Mouse (Mus musculus) myocyte (in vitro differentiated cells): ENCODE results near the gene Rab35. TPM values are rescaled to one million over a fixed set of nuclear protein-coding genes. Genes with fewer than 3 reads are reported as not detected.
A peak's percentile ranks its signal among the peaks of the same experiment; 100 is the strongest.

Experiments used
- H3K27me3 ChIP-seq: one replicate; pipeline ENCODE4 v1.6.1; 2011; ENCODE audit not compliant: control insufficient read depth, insufficient read depth, insufficient read length
- H3K36me3 ChIP-seq: one replicate; pipeline ENCODE4 v1.6.1; 2011; ENCODE audit not compliant: control insufficient read depth, insufficient read depth
- H3K4me2 ChIP-seq: one replicate; pipeline ENCODE4 v1.6.1; 2011; ENCODE audit warnings: low read depth, control low read depth
- H3K4me3 ChIP-seq: one replicate; pipeline ENCODE4 v1.5.1; 2011; ENCODE audit warnings: mild to moderate bottlenecking, control low read depth, moderate library complexity
- H3K79me2 ChIP-seq: one replicate; pipeline ENCODE4 v1.6.1; 2011; ENCODE audit not compliant: control insufficient read depth, insufficient read depth
- H3ac ChIP-seq: one replicate; pipeline ENCODE4 v1.6.1; 2011; ENCODE audit not compliant: control insufficient read depth, insufficient read length
- CEBPB ChIP-seq: IDR thresholded peaks from 2 replicates; pipeline ENCODE4 v1.6.1; 2011; ENCODE audit warnings: mild to moderate bottlenecking, moderate library complexity; ENCODE audit not compliant: poor library complexity, insufficient read depth, severe bottlenecking
- E2F4 ChIP-seq: IDR thresholded peaks from one replicate; pipeline ENCODE4 v1.6.1; 2011; ENCODE audit warnings: mild to moderate bottlenecking, control low read depth, moderate library complexity; ENCODE audit not compliant: insufficient read depth
- MAX ChIP-seq: IDR thresholded peaks from one replicate; pipeline ENCODE4 v1.6.1; 2011; ENCODE audit warnings: low read depth, mild to moderate bottlenecking, control low read depth
- MYOD1 ChIP-seq, 3 experiments: IDR thresholded peaks; one replicate each; pipeline ENCODE4 v1.6.1; 2011; ENCODE audit warnings: control low read depth in 2 of 3, low read depth in 2 of 3, mild to moderate bottlenecking in 2 of 3, moderate library complexity in 1 of 3; ENCODE audit not compliant: insufficient read length in 2 of 3, control insufficient read depth in 1 of 3
- MYOG ChIP-seq, 3 experiments: IDR thresholded peaks; one replicate each; pipeline ENCODE4 v1.6.1; 2011; ENCODE audit warnings: control low read depth in 2 of 3, low read depth in 2 of 3, mild to moderate bottlenecking in 2 of 3; ENCODE audit not compliant: insufficient read length in 2 of 3, control insufficient read depth in 1 of 3, insufficient read depth in 1 of 3
- POLR2A ChIP-seq: IDR thresholded peaks from one replicate; pipeline ENCODE4 v1.6.1; 2011; ENCODE audit warnings: low read depth, mild to moderate bottlenecking, control low read depth, moderate library complexity; ENCODE audit not compliant: insufficient read length
- POLR2AphosphoS2 ChIP-seq: IDR thresholded peaks from one replicate; pipeline ENCODE4 v1.6.1; 2011; ENCODE audit warnings: low read depth, control low read depth; ENCODE audit not compliant: insufficient read length
- REST ChIP-seq: IDR thresholded peaks from one replicate; pipeline ENCODE4 v1.6.1; 2011; ENCODE audit warnings: mild to moderate bottlenecking, control low read depth, moderate library complexity; ENCODE audit not compliant: insufficient read depth, insufficient read length
- SRF ChIP-seq: IDR thresholded peaks from one replicate; pipeline ENCODE4 v1.6.1; 2011; ENCODE audit warnings: low read depth; ENCODE audit not compliant: control insufficient read depth, insufficient read length
- TCF12 ChIP-seq: IDR thresholded peaks from one replicate; pipeline ENCODE4 v1.6.1; 2011; ENCODE audit warnings: mild to moderate bottlenecking, control low read depth; ENCODE audit not compliant: poor library complexity, insufficient read depth, severe bottlenecking
- TCF3 ChIP-seq: IDR thresholded peaks from one replicate; pipeline ENCODE4 v1.6.1; 2011; ENCODE audit warnings: low read depth, control low read depth; ENCODE audit not compliant: insufficient read length
- USF1 ChIP-seq: IDR thresholded peaks from one replicate; pipeline ENCODE4 v1.6.1; 2011; ENCODE audit warnings: low read depth, mild to moderate bottlenecking, control low read depth, moderate library complexity
- polyA plus RNA-seq: library from polyadenylated mRNA; unstranded; fragments of >200 nt; fragmentation: generic; extraction: Trizol; gene quantifications from one replicate; pipeline ENCODE4 v1.2.1, GENCODE M21; 2012; ENCODE audit warnings: missing spikeins

Gene Rab35
- polyA plus RNA-seq, 1 experiment = 44.8 TPM

DNA sequence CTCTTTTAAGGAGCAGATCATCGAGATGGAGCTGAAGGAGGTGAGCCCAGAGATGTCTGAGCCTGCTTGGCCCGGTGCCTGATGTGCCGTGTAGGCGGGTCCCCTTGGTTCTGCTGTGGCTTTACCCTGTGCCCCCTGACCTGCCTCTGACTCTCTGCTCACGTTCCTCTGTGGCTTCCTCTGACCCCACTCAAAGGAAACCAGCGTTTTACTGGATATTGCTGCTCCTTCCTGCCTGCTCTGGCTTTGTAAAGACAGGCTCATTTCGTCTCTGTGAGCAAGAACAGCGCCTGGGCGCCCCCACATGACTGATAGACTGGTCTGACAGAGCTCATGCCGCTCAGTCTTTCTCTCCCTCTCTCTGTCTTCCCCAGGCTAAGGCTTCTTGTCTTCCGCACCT is 40.7 kb upstream of the Rab35 start:
- Histone ChIP-seq H3K36me3 (peaks cover 27% of the 10 kb centered on the region), H3K27me3 (no peaks in the 10 kb centered on the region), H3ac (no peak overlapping the region), H3K4me2 (no peak overlapping the region), H3K79me2 (no peaks in the 10 kb centered on the region), H3K4me3 (no peak overlapping the region)
- TF ChIP-seq POLR2A (no peak), TCF3 (no peak), USF1 (no peak), E2F4 (no peak), MAX (no peak), TCF12 (no peak), POLR2AphosphoS2 (no peak)

GRCm38 (mm10) chr5:115591506-115591905 is 40.2 kb upstream of the Rab35 start:
- Histone ChIP-seq H3K27me3 (no peaks in the 10 kb centered on the region), H3K4me3 (no peak overlapping the region), H3ac (no peak overlapping the region), H3K4me2 (no peak overlapping the region), H3K79me2 (no peaks in the 10 kb centered on the region), H3K36me3 (peaks cover 32% of the 10 kb centered on the region)
- TF ChIP-seq TCF12 (no peak), MYOD1 (IDR thresholded peaks at IDR 0.05; ENCODE audit: control insufficient read depth in 1 of 3, insufficient read length in 2 of 3, low read depth in 2 of 3) (no peak), POLR2AphosphoS2 (no peak), TCF3 (no peak), MYOG (IDR thresholded peaks at IDR 0.05; ENCODE audit: control insufficient read depth in 1 of 3, insufficient read depth in 1 of 3, insufficient read length in 2 of 3, low read depth in 2 of 3) (no peak), POLR2A (no peak), SRF (no peak), USF1 (no peak), REST (no peak), E2F4 (no peak), MAX (no peak), CEBPB (no peak)

DNA sequence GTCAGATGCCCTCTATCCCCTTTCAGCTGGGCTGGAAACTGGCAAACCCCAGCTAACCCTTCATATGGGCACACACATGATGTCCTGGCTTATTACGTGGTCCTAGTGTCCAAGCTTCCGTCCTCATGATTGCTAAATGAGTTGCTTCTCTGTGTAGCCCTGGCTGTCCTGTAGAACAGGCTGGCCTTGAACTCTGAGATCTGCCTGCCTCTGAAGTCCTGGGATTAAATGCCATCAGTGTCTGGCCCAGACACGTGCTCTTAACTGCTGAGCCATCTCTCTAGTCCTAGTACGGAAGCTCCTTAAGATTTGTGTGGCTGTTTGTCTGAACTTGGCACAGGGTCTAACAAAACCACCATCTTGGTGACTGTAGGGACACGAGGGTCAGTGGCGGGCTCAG is 28.1 kb upstream of the Rab35 start:
- Histone ChIP-seq H3K27me3 (no peaks in the 10 kb centered on the region), H3K4me3 (no peak overlapping the region), H3K4me2 (no peak overlapping the region), H3ac (no peak overlapping the region), H3K36me3 (peaks cover 19% of the 10 kb centered on the region), H3K79me2 (no peaks in the 10 kb centered on the region)
- no peak for TF ChIP-seq SRF
- TF ChIP-seq USF1 = no peak
- TF ChIP-seq MYOD1 (IDR thresholded peaks at IDR 0.05; ENCODE audit: control insufficient read depth in 1 of 3, insufficient read length in 2 of 3, low read depth in 2 of 3) = no peak
- TF ChIP-seq POLR2A = no peak
- TF ChIP-seq TCF12 = no peak
- TF ChIP-seq POLR2AphosphoS2 = no peak
- no peak for TF ChIP-seq TCF3
- TF ChIP-seq MAX = no peak

DNA sequence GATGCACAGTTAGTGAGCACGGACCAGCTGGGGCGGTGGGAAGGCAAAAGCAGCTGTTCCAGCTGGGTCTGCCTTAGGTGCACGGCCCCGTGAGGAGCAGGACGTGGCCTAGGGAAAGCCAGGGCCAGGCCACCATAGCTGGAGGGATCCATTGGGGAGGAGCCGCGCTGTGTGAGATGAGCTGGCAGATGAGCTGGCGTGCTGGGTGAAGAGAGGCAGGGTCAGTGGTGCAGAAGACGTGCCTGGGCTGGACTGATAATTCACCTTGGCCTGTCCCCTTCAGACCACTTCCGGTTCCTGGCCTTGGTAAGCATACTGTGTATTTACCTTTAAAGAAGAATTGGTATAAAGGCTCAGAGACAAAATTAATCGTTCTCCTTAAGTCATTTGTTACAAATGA is 20.1 kb upstream of the Rab35 start:
- no peak overlapping the region for H3ac ChIP-seq
- no peaks in the 10 kb centered on the region for H3K27me3 ChIP-seq
- H3K4me2 ChIP-seq = no peak overlapping the region
- no peaks in the 10 kb centered on the region for H3K79me2 ChIP-seq
- TF ChIP-seq CEBPB = no peak
- no peak for TF ChIP-seq POLR2AphosphoS2
- no peak for TF ChIP-seq MAX
- no peak overlapping the region for H3K4me3 ChIP-seq
- peaks cover 18% of the 10 kb centered on the region for H3K36me3 ChIP-seq

- no peak for TF ChIP-seq REST
- TF ChIP-seq CEBPB = no peak
- TF ChIP-seq POLR2A = no peak
- no peak for TF ChIP-seq SRF
- no peak for TF ChIP-seq MYOD1 (IDR thresholded peaks at IDR 0.05; ENCODE audit: control insufficient read depth in 1 of 3, insufficient read length in 2 of 3, low read depth in 2 of 3)
- no peak for TF ChIP-seq E2F4
- no peak for TF ChIP-seq POLR2AphosphoS2
- no peak for TF ChIP-seq MYOG (IDR thresholded peaks at IDR 0.05; ENCODE audit: control insufficient read depth in 1 of 3, insufficient read depth in 1 of 3, insufficient read length in 2 of 3, low read depth in 2 of 3)
- no peak for TF ChIP-seq MAX
- no peak overlapping the region for H3K4me3 ChIP-seq
- H3K79me2 ChIP-seq = no peaks in the 10 kb centered on the region
- peaks cover 14% of the 10 kb centered on the region for H3K36me3 ChIP-seq
- H3ac ChIP-seq = no peak overlapping the region
- H3K27me3 ChIP-seq = no peaks in the 10 kb centered on the region
- H3K4me2 ChIP-seq = no peak overlapping the region
These were observed 18.4 kb upstream of the Rab35 start for GRCm38 (mm10) chr5:115613332-115613731.

- TF ChIP-seq MYOG (IDR thresholded peaks at IDR 0.05; ENCODE audit: control insufficient read depth in 1 of 3, insufficient read depth in 1 of 3, insufficient read length in 2 of 3, low read depth in 2 of 3) = peak in 1 of 3 experiments; percentile 9
- TF ChIP-seq USF1 = no peak
- Histone ChIP-seq H3K79me2 (no peaks in the 10 kb centered on the region), H3K36me3 (peaks cover 8% of the 10 kb centered on the region), H3K27me3 (no peaks in the 10 kb centered on the region), H3ac (no peak overlapping the region), H3K4me2 (no peak overlapping the region), H3K4me3 (no peak overlapping the region)
These were observed 16.8 kb upstream of the Rab35 start for GRCm38 (mm10) chr5:115614948-115615347.
